Mouse (Mus musculus) Patski (cell line): ENCODE measurements around the gene Tbc1d10b. TPM values are rescaled to one million over a fixed set of nuclear protein-coding genes. Genes with fewer than 3 reads are reported as not detected.

Source experiments
- ATAC-seq: fragments of 100-300 bp; one replicate; pipeline ENCODE4 v1.8.0; 2021
- CTCF ChIA-PET: fragments of 350-600 bp; sonication (Branson Sonifier 250); formaldehyde crosslinking; loops from one replicate; lab custom pipeline; 2022; ENCODE audit warnings: inconsistent platforms; lab: Charles Lee
- POLR2A ChIA-PET: fragments of 350-600 bp; sonication (Branson Sonifier 250); formaldehyde crosslinking; loops from one replicate; lab custom pipeline; 2022; ENCODE audit warnings: antibody characterized with exemption, inconsistent platforms; lab: Charles Lee
- DNase-seq: peaks from one replicate; pipeline ENCODE4 v3.0.0-alpha.2; 2011; ENCODE audit warnings: low read depth, low spot score
- H3K27me3 ChIP-seq: fragments of 371-371 bp; one replicate; pipeline ENCODE4 v1.5.1; 2021
- CTCF ChIP-seq: fragments of 100-300 bp; IDR thresholded peaks from one replicate; pipeline ENCODE4 v1.5.1; 2021
- in situ Hi-C: fragments of 300-500 bp; cut with MboI; formaldehyde crosslinking; loops from 3 replicates; pipeline ENCODE4 v1.11.1; 2018; ENCODE audit warnings: low pct_unique_long_range_greater_than_20kb, mixed read lengths
- polyA plus RNA-seq: library from polyadenylated mRNA; unstranded; gene quantifications from one replicate; pipeline ENCODE4 v1.2.3, GENCODE M21; 2021

Tbc1d10b gene
- polyA plus RNA-seq, 1 experiment from 2014 or later: 51.7 TPM

DNA sequence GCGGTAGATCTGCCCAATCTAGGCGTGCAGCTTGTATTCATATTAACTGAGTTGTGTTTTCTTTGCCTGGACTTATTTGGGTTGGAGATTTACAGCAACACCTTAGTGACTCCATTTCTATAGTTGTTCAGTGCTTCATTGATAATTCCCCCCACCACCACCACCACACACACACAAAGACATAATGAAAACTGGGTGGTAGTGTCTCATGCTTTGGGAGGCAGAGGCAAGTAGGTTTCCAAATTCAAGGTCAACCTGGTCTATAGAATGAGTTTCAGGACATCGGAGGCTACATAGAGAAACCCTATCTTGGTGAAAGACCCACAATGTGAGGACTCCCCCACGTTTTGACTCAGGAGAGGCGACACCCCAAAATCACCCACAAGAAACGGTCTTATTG lies 16.3 kb upstream of the Tbc1d10b start:
- TF ChIP-seq CTCF: no peak
- ChIA-PET POLR2A (interaction anchor here (0.7 kb wide), 1 partner anchor 220 kb away, joined by 4 read pairs; no protein-coding TSS in a partner anchor), CTCF (no interaction called here)
- ATAC-seq (no peak), DNase-seq (no peak)
- in situ Hi-C loops: no loop called here
- no peaks in the 10 kb centered on the region for H3K27me3 ChIP-seq

DNA sequence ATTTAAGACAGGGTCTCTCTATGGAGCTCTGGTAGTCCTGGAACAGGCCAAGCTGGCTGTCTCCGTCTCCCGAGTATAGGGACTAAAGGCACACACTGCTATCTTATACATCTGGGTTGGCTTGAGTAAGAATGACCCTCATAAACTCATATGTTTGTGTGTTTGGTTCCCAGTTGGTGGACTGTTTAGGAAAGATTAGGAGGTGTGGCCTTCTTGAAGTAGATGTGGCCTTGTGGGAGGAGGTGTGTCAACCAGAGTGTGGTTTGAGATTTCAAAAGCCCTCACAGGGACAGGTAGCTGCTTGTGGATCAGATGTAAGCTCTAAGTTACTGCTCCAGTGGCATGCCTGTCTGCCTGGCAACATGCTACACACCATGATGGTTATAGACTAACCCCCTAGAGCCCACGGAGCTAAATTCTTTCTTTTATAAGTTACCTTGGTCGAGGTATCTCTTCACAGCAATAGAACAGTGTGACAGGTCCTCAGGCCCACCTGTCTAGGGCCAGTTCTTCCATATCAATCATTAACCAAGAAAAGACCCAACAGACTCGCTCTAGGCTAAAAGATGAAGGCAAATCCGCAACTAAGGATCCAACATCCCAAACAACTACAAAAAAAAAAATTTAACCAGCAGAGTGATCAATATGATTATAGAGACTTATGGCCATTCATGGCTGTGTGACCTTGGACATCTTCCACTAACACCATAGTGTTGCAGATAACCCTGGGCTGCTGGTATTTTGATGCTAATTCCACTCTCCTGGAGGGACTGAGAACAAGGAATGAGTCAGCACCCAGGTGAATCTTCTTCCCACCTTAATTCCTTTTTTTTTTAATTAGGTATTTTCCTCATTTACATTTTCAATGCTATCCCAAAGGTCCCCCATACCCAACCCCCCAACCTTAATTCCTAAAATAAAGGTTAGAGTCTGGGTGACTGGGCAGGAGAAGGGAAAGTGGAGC lies 15.5 kb upstream of the Tbc1d10b start:
- in situ Hi-C loops: no loop called here
- ATAC-seq (no peak), DNase-seq (no peak)
- no peaks in the 10 kb centered on the region for H3K27me3 ChIP-seq
- ChIA-PET POLR2A (interaction anchor here (0.7 kb wide), 1 partner anchor 219 kb away, joined by 4 read pairs; no protein-coding TSS in a partner anchor), CTCF (interaction anchor here (1.3 kb wide), 1 partner anchor 10 kb away, joined by 5 read pairs; no protein-coding TSS in a partner anchor)
- TF ChIP-seq CTCF: no peak

DNA sequence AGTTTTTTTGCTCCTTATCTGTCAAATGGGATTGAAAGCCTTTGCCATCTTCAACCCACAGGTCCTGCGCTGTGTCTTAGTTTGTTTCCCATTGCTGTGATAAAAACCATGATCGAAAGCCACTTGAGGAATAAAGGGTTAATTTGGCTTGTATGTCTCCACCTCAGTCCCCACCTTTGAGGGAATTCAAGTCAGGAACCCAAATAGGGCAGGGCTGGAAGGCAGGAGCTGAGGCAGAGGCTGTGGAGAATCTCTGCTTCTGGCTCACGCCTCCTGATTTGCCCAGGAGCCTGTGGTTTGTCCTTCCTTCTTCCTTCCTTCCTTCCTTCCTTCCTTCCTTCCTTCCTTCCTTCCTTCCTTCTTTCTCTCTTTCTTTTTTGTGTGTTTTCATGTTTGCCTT lies 14.8 kb upstream of the Tbc1d10b start:
- POLR2A ChIA-PET: no interaction called here
- CTCF ChIA-PET: interaction anchor here (1.3 kb wide), 1 partner anchor 10 kb away, joined by 5 read pairs; no protein-coding TSS in a partner anchor
- ATAC-seq: no peak
- TF ChIP-seq CTCF: no peak
- no peak for DNase-seq
- in situ Hi-C loops: no loop called here
- H3K27me3 ChIP-seq: no peaks in the 10 kb centered on the region

DNA sequence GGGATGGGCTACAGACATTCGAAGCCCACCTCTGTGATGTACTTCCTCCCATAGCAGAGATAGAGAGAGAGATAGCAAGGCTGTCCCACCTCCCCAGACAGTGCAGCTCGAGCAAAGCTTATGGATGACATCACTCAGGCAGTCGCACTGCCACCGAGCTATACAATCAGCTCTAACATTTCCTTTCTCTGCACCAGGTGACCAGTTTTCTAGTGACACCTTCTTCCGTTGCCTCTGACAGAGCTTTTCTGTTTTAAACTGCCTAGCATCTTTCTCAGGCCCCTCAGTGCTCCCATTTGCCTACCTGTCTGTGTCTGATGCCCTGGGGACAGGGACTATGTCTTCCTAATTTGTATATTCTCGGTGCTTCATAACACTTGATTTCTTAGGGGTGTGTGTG lies 12.2 kb upstream of the Tbc1d10b start:
- CTCF ChIA-PET: interaction anchor here (0.8 kb wide), 1 partner anchor 8 kb away, joined by 3 read pairs; no protein-coding TSS in a partner anchor
- no peak for TF ChIP-seq CTCF
- POLR2A ChIA-PET: interaction anchor here (0.9 kb wide), 1 partner anchor 336 kb away, joined by 4 read pairs; the partner anchor contains the start of gene Taok2
- H3K27me3 ChIP-seq: no peaks in the 10 kb centered on the region
- ATAC-seq (no peak), DNase-seq (no peak)
- in situ Hi-C loops: no loop called here

DNA sequence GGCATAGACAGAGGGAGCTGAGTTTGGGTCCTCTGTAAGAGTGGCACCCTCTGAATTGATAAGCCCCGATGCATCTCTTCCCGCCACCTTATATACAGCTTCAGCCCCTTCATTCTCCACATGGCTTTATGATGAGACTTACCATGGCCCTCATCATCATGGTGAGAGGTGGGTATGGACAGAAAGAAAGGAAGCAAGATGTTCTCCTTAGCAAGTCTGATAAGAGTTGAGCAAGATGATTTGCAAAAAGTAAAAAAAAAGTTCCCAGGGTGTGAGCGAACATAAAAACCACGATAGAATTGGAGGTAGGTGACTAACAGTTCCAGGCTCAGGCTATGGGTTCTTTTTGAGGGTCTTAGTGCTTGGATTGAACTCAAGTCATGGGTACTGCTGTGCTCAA lies 10.4 kb upstream of the Tbc1d10b start:
- H3K27me3 ChIP-seq: no peaks in the 10 kb centered on the region
- in situ Hi-C loops: no loop called here
- POLR2A ChIA-PET: interaction anchor here (0.8 to 1.1 kb wide), 2 partner anchors 9 to 12 kb away, joined by 3 read pairs; no protein-coding TSS in a partner anchor
- DNase-seq (no peak), ATAC-seq (no peak)
- TF ChIP-seq CTCF: no peak
- CTCF ChIA-PET: interaction anchor here (1.0 to 3.1 kb wide), 2 partner anchors 9 to 10 kb away, joined by 3 to 18 read pairs; no protein-coding TSS in a partner anchor

DNA sequence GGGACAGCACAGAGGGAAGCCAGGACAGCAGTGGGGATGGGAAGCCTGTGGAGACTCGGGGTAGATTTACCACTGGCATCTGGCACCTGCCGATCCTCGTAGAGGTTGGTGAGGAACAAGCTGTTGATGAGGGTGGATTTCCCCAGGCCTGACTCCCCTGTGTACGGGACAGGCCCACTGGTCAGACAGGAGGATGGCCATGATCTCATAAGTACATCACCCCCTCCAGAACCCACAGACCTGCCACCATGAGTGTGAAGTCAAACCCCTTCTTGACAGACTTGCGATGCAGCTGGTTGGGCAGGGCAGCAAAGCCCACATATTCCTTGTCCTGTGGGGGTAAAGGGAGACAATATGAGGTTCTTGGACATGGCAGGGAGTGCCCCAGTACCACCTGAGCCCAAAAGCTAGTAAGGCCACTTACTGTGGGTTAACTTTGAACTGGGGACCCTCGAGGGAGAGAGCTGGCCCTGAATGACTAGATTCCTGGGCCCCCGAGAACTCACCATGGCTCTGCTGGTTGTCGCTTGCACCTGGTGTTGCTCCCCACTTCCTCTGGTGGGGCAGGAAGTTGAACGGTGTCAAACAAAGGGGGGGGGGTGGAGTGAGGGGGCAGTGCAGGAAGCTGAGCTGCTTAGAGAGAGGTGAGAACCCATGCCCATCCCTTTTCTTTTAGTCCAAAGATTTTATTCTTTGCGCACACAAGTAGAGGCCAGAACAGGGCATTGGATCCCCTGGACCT lies 9.8 kb upstream of the Tbc1d10b start:
- POLR2A ChIA-PET: interaction anchor here (0.8 to 1.1 kb wide), 2 partner anchors 9 to 11 kb away, joined by 3 read pairs; no protein-coding TSS in a partner anchor
- TF ChIP-seq CTCF: no peak
- no peak for DNase-seq
- CTCF ChIA-PET: interaction anchor here (1.0 to 3.1 kb wide), 2 partner anchors 8 to 11 kb away, joined by 3 to 18 read pairs; no protein-coding TSS in a partner anchor
- in situ Hi-C loops: no loop called here
- no peaks in the 10 kb centered on the region for H3K27me3 ChIP-seq
- ATAC-seq: no peak

DNA sequence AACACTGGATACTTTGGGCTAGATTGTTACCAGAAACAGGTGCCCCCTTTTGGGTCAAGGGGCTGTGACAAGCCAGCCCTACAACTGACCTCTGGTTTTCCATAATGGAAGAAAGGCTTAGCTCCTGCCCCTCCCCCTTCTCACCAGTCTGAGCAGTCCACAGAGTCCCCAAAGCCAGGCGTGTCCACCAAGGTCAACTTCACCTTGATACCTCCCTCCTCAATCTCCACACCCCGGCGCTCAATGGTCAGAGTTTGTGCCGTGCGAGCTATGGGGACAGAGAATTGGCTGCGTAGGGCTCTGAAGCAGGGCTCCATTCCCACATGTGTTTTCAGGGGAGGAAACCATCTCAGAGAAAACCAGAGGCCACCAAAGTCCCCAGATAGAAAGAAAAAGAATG lies 9.2 kb upstream of the Tbc1d10b start:
- in situ Hi-C loops: no loop called here
- DNase-seq (no peak), ATAC-seq (no peak)
- ChIA-PET CTCF (interaction anchor here (3.1 kb wide), 1 partner anchor 12 kb away, joined by 18 read pairs; no protein-coding TSS in a partner anchor), POLR2A (interaction anchor here (0.8 kb wide), 1 partner anchor 8 kb away, joined by 3 read pairs; no protein-coding TSS in a partner anchor)
- no peaks in the 10 kb centered on the region for H3K27me3 ChIP-seq
- TF ChIP-seq CTCF: no peak

DNA sequence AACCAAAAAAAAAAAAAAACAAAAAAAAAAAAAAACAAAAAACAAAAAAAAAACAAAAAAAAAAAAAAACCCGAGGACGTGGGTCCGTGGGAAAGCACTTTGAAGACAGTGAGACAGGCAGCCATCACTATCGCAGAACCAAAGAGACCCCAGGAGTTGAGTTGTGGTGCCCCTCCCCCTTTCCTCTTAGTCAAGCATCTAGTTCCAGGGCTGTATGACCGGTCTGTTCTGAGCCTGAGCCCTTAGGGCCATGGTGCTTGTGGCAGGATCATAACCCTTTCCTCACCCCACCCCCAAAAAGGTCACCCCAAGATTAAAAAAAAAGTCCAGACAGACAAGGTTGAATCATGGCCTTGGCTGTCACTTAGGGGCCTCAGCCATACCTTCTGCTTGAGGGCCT lies 8.0 kb upstream of the Tbc1d10b start:
- ATAC-seq: no peak
- DNase-seq: no peak
- in situ Hi-C loops: no loop called here
- no peaks in the 10 kb centered on the region for H3K27me3 ChIP-seq
- POLR2A ChIA-PET: no interaction called here
- no peak for TF ChIP-seq CTCF
- CTCF ChIA-PET: interaction anchor here (3.1 to 3.5 kb wide), 2 partner anchors 13 kb away, joined by 18 to 27 read pairs; no protein-coding TSS in a partner anchor

DNA sequence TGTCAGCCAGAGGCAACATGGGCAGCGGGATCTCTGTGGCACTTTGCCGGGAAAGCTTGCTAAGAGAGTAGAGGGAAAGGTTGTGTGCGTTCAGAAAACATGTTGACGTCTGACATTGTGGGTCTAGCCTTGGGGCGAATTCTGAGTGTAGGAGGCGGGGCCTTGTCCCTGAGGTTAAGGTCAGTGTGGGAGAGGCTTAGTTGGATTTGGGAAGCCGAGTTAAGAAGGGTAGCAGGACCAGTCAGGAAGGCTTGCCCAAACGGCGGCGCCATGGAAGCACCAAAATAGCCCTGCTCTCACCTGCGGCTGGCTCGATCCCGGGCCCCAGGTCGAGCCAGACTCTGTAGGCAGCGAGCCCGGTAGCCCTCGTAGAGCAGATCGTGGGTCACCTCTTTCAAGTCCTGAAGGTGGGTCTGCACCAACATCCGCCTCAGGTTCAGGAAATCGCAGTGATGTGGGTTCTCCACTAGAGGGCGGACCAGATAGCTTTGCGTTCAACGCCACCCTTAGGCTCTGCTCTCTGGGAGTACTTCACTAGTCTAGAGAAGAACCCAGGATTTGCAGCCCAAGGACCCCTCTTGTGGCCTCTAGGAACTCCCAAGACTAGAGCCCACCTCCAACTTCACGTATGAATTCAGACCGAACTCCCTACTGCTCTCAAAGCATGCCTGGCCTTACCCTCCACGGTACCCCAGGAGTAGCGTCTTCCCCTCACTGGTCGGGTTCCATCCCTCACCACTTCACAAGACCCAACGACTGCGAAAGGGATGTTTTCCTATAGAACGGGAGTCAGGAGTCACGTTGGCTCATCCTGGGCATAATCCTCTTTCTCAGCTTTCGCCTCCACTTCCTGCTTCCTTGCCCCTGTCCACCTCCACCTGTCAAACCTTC lies 7.0 kb upstream of the Tbc1d10b start:
- in situ Hi-C loops: no loop called here
- ATAC-seq (peak; percentile 29), DNase-seq (no peak)
- H3K27me3 ChIP-seq: no peaks in the 10 kb centered on the region
- TF ChIP-seq CTCF: no peak
- POLR2A ChIA-PET: no interaction called here
- CTCF ChIA-PET: interaction anchor here (1.3 to 3.5 kb wide), 2 partner anchors 14 to 71 kb away, joined by 3 to 27 read pairs; no protein-coding TSS in a partner anchor
